Mouse (Mus musculus) spleen, postnatal 14 days (tissue): ENCODE measurements around the gene Kcnq5.
"Not testable (repeated sequence)": the region's sequence is repeated elsewhere in the genome, so short reads cannot be mapped to it uniquely, and the experiment has no call there.

Experiments
- DNase-seq, 2 experiments: peaks; one replicate each; pipeline ENCODE4 v3.0.0; 2021 to 2022; ENCODE audit warnings: low spot score in 2 of 2

Gene Kcnq5

GRCm38 (mm10) chr1:21650820-21651219 is 310.9 kb downstream of the Kcnq5 start:
- DNase-seq = no peak

DNA sequence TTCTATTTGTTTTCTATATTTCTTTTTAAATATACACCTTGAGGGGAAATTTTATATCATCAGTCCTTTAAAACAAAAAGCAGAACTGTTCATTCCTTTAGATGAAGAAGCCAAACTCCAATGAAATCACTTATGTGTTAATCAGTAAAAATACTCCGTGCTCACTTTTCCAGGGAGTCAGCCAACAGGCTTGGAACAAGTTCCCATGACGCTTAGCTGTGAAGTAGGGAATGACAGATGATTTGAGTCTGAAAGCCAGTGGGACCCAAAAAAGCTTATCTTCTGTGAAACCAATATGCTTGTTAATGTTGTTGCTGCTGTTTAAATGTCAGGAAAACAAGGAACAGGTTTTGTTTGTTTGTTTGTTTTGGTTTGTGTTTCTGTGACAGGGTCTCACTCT is 326.3 kb downstream of the Kcnq5 start:
- no peak for DNase-seq

GRCm38 (mm10) chr1:21634013-21634412 is 327.7 kb downstream of the Kcnq5 start:
- DNase-seq = no peak

DNA sequence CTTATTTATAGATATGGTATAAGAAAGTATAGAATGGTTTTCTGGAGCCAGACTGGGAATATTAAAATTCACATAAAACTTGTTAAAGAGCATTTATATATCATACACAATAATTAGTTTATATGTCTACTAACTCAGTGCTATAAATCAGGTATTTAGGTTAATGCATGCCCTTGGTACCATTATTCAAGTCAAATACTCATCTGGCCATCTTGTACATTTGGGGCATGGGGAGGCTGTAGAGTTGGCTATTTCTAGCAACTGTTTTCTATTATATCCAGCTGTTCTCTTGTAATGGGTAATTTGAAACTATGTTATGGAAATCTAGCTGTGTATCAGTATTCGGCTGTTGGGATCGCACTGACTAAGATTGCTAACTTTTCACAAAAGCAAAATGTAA is 339.3 kb downstream of the Kcnq5 start:
- DNase-seq = no peak

DNA sequence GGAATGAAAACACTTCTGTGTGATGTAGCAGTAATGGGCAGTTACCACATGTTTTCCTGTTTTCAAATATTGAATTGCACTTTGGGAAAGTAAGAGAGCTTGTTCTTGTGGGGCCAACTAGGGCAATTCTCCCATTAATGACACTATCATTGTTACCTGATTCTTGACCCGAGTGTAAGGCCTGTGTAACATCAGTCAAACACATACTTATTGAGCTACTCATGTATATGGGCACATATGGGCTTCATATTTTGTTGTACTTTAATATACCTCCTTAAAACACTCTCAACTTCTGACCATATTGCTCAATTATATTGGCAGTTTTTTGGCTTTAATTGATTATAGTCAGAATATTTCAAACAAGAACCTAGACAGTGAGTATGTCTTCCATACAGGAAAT is 339.7 kb downstream of the Kcnq5 start:
- no peak for DNase-seq

DNA sequence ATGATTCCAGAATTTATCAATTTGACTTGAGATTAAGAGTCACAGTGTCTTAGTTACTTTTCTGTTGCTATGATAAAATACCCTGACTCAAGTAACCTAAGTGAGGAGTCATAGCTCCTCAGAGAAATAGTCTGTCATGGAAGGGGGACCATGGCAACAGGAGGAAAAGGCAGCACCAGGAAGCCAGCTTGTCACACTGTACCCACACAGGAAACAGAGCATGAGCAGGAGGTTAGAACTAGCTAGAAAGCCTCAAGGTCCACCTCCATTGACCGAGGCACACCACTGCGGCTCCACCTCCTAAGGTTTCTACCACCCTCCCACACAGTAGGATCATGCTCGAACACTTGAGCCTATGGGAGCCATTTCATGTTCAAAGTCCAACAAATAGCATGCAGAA is 343.0 kb downstream of the Kcnq5 start:
- DNase-seq = no peak

DNA sequence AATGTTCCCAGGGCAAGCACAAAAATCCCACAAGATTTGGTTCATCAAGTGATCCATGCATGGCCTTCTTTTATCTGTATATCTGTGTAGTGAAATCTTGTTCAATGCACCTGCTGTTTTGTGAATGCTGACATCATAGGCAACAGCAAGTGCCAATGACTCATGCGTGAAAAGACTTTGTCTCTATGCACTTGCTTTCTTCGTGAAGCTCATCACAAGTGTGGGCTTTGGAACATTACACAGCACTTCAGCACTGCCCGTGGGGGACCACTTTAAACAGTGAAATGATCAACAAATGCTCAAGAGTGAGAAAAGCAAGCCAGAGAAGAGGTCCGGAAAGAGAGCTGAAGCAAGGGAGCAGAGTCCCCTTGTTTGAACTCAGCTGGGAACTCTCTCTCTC is 345.1 kb downstream of the Kcnq5 start:
- no peak for DNase-seq

DNA sequence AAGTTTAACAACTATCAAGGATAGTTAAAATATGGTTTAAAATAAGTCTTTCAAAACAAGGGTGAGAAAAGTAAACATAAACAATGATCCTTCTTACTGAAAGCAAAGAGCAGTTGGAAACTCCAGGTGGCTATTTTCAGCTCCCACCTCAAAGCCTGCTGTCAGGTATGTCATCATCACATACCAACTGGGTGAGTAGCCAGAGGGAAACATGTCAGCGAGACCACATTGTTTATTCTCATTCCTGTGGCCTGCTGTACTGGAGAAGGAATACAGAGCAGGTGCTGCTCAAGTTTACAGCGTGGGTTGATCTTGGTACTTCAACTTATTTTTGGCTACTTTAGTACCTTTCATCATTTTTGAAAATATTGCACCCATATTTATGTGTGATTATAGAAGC is 347.8 kb downstream of the Kcnq5 start:
- DNase-seq = no peak

GRCm38 (mm10) chr1:21604003-21604402 is 357.7 kb downstream of the Kcnq5 start:
- DNase-seq = no peak

DNA sequence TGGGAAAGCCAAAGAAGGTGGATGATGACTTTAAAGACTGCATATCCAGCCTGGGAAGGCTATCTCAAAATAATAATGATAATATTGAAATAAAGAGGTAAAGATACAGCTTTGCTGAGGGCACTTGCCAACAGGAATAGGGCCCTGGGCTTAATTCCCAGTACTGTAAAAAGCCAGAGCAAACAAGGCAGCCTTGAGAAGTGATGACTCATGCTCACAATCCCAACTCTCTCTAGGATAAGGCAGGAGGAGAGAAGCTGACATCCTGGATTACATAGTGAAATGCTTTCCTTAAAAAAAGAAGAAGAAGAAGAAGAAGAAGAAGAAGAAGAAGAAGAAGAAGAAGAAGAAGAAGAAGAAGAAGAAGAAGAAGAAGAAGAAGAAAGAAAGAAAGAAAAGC is 359.2 kb downstream of the Kcnq5 start:
- DNase-seq = no peak

DNA sequence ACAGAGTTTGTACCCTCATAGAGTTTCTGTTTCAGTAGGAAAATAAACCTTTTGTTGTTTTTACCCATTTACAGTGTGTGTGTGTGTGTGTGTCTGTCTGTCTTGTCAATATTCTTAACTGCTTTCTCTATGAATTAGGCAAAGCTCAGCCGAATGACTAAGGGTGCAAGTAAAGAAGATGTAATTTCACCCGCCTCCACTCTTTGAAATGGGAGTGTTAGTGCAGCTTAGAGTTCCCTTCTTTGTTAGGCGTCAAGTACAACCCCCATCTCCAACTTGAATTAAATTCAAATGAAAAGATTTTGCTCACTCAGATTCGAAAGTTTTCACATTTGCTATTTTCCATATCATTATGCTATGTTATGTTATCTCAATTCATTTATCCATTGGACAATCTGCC is 361.1 kb downstream of the Kcnq5 start:
- no peak for DNase-seq

GRCm38 (mm10) chr1:21593872-21594271 is 367.9 kb downstream of the Kcnq5 start:
- no peak for DNase-seq

- DNase-seq = not testable (repeated sequence)
Measured at GRCm38 (mm10) chr1:21567397-21567796, 394.3 kb downstream of the Kcnq5 start.

GRCm38 (mm10) chr1:21554630-21555029 is 407.1 kb downstream of the Kcnq5 start:
- no peak for DNase-seq

DNA sequence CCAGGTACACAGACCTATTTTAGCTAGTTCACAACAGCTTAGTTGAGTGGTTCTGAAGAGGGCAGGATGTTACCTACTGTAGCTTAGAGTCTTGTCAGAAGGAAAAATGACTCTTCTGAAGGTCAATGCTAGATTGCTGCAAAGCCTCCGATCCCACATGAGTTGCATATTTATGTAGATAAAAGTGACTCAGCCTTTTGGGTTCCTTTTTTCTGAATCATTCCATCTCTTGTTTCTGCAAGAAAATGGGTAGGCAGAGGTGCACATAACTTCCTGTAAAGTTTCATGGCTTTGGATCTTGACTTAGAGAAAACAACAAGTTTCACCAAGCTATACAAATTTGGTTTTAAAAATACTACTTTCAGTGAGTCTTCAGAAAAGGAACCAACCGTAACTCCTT is 409.0 kb downstream of the Kcnq5 start:
- DNase-seq = no peak

DNA sequence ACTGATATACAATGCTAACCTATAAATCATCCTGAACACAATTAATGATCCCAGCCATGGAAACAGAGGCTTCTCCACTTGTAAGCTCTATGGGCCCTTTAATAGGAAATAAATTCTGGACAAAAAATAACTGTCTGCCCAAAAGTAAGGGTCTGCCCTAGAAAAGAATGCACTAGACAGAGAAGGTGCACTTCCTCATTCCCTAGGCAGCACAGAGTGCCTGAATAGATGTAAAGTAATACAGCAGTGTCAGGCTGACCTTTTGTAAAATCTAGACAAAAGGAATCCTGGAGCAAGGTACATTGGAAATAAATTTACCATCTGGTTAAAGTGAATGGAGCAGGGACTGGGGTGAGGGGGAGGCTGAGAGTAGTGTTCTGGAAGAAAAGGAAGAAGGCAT is 417.8 kb downstream of the Kcnq5 start:
- no peak for DNase-seq

GRCm38 (mm10) chr1:21539486-21539885 is 422.3 kb downstream of the Kcnq5 start:
- DNase-seq = no peak

- DNase-seq = no peak
Measured at GRCm38 (mm10) chr1:21530823-21531222, 430.9 kb downstream of the Kcnq5 start.

- DNase-seq = no peak
Measured at GRCm38 (mm10) chr1:21521995-21522394, 439.7 kb downstream of the Kcnq5 start.

DNA sequence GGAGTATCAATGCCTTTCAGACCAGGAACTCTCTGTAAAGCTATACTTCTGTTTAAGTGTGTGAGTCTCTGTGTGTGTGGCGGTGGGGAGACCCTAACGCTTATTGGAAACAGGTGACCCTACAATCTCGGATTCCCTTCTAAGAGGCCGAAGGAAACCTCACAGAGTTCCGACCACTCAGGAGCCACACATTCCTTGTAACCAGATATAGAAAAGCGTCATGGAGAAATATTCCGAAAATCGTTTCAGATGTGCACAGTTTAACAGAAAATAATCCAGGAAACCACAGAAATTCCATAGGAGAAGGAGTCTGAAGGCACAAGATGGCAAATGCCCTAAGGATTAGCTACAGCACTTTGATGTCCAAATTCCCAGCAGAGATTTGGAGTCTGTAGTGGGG is 440.3 kb downstream of the Kcnq5 start:
- DNase-seq = no peak

GRCm38 (mm10) chr1:21520116-21520645 is 441.6 kb downstream of the Kcnq5 start:
- DNase-seq = no peak

- no peak for DNase-seq
Measured at GRCm38 (mm10) chr1:21506665-21507064, 455.1 kb downstream of the Kcnq5 start.

DNA sequence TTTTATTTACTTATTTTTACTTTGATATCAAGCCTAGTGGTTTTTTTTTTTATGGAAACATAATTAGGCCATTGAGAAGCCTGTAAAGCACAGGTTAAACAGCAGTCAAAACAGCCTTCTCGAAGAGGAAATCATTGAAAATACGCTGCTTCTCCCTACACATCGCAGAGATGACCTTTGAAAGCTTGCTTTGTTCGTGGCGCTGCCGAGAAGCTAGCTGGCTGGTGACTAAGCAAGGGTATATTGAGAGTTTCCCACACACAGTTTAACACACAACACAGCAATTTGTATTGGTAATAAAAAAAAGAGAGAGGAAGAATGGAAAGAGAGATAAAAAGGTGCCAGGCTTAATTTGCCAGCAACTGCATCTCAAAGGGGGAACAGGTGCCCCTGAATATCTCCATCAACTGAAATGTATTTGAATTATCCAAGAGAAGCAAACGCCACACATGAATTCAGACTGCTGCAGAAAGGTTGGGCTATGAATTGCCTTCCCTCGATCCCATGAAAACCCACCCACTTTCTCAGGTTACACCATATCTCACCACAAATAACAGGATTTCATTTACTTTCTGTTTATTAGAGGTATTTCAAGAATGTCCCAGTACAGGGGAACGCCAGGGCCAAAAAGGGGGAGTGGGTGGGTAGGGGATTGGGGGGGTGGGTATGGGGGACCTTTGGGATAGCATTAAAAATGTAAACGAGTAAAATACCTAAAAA is 461.8 kb downstream of the Kcnq5 start:
- no peak for DNase-seq

DNA sequence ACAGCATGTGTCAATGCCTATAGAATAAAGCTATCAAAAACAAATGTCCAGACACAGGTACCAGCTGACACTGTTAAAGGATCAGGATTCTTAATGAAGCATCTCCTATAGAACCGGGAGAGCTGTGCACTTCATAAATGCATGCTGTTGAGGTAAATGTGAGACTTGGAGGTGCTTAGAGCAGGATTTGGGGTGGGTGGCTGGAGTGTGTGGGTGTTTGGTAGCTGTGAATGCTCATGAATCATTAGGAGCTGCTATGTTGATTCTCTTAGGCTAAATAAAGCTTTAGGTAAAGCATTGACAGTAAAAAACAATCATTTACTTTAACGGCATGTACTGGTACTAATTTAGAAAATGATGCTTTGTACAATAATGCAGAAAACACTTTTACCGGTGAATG is 465.4 kb downstream of the Kcnq5 start:
- no peak for DNase-seq
